Mouse (Mus musculus) layer of hippocampus, postnatal 14 days (tissue): ENCODE measurements at regions not wholly inside any gene's neighbourhood (a gene's known extent, or its start where the extent isn't known, plus 50 kb on each side); places are given as distances from the start of the nearest gene placed in this dataset.
A peak's percentile ranks its signal among the peaks of the same experiment; 100 is the strongest.
"Not testable (repeated sequence)": the region's sequence is repeated elsewhere in the genome, so short reads cannot be mapped to it uniquely, and the experiment has no call there.

Experiments
- DNase-seq, 2 experiments: peaks; one replicate each; pipeline ENCODE4 v3.0.0; 2021 to 2022; ENCODE audit warnings: low spot score in 2 of 2, mixed read lengths in 1 of 2

DNA sequence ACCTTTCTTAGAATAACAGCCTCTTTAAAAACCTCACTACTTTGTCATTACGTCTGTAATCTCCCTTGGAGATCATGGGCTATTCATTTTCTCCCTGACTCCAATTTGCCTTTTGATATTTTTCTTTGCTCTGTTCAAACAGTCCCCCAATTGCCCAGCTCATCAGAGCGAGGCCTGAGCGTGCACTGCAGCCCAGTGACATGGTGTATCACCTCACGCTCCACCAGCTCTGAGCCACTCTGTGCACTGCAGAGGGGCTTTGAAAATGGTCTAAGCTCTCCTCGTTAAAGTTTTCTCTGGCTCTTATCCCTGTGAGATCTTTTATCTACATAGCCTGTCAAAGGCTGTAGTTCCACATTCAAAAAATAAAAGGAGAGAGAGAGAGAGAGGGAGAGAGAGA, 152.1 kb downstream of the Srek1 start:
- no peak for DNase-seq

GRCm38 (mm10) chr13:103620958-103621357, 153.4 kb downstream of the Srek1 start:
- peak in 1 of 2 experiments; percentile 24 for DNase-seq

DNA sequence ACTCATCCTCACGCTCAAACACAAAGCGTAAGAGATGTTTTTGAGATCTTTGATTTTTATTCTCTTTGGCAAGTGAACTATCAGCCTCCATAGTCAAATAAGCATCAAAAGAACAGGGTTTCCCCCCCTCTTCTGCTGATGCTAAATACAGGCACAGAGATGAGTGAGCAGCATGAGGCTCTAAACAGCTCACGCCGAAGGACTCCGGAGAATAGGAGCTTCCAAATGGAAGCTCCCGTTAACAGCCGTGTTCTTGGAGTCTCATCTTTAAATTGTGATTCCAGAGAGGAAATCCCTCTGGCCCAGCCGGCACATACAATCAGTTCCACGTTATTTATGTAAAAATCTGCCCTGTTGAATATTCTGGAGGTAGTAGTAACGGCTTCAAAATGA, 161.1 kb downstream of the Srek1 start:
- no peak for DNase-seq

- DNase-seq: no peak
Measured at GRCm38 (mm10) chr13:103612720-103613332, 161.6 kb downstream of the Srek1 start.

DNA sequence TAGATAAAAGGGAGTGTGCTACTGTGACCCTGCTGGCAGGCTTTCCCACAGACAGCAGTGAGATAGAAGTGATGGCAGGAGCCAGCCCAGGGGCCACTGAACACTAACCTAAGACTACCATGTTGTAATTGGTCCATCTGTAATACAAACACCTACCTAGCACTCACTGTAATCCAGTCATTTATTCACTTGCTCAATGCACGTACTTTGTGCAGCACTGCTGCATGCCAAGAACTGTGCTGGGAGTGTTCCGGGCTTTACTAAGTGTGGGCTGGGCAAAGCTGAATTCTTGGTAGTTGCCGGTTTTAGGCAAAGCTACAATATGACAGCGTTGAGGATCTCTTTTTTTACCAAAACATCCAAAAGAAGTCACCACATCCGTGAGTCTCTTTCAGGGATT, 172.1 kb downstream of the Srek1 start:
- DNase-seq: no peak

- no peak for DNase-seq
Measured at GRCm38 (mm10) chr13:103592371-103592770, 182.0 kb downstream of the Srek1 start.

DNA sequence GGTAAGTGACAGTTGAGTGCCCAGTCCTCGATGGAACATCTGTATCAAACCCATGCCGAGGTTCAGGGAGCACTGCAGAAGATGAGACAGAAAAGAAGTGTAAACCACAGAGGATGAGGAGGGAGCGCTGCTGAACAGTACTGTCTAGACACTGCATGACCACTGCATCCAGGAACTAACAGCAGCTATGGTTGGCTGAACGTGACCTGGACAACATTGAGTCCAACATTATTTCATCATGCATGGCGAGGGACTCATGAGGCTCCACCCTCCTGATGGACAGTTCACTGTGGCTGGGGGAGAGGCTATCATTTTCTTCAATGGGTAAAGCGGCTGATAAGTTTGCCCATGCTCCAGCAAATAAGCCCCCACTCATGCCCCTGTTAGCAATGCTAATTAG, 182.5 kb downstream of the Srek1 start:
- DNase-seq: no peak

DNA sequence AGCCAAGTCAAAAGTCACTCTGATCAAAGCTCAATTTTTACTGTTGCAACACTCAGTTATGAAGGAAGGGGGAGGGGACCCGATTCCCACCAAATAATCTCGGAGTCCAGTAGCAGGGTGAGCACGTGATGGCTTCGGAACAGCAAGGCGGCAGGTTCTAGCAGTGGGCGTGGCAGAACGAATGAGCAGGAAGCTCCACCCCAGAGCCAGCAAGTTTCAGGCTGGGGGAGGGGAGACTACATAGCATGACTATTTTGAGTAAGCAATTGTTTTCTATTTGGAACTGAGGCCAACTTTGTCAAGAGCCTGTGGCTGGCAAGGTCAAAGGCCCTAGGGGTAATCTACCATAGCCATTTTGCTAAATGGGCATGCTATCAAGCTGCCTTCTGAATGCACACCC, 183.0 kb downstream of the Srek1 start:
- DNase-seq: not testable (repeated sequence)

DNA sequence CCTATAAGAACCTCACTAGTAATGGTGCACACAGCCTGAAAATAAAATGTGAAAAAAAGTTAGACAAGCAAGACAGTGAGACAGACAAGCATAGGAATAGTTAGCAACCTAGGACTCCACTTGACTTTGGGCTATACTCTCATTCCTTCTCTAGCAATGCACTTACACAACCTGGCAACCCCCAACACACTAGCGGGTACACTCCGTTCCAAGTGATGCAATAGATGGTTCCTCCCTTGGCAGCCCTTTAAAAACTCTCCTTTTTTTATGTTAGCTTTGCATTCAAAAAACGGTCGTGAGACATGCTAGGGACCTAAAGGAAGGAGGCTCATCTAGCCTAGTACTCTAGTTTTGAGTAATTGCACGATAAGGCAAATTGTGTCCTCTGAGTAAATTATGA, 184.8 kb downstream of the Srek1 start:
- no peak for DNase-seq

GRCm38 (mm10) chr13:103576856-103577255, 197.6 kb downstream of the Srek1 start:
- no peak for DNase-seq

DNA sequence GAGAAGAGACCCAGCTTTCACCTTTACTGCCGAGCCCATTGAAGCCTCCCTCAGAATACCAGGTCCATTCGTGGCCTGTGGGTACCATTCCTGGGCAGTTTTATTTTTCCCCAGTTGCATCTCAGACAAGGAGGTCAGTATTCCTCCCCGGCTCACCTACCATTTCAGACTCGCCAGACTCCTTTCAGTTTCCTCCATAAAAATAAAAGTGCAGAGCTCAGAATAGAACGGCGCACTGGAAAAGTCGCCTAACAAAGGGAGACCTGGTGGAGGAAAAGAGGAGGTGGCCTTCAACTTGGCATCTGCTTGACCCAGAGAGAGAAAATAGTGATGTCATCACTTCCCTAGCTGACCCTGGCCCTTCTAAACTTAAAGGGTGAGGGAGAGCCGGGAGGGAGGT, 209.7 kb downstream of the Srek1 start:
- DNase-seq: no peak

DNA sequence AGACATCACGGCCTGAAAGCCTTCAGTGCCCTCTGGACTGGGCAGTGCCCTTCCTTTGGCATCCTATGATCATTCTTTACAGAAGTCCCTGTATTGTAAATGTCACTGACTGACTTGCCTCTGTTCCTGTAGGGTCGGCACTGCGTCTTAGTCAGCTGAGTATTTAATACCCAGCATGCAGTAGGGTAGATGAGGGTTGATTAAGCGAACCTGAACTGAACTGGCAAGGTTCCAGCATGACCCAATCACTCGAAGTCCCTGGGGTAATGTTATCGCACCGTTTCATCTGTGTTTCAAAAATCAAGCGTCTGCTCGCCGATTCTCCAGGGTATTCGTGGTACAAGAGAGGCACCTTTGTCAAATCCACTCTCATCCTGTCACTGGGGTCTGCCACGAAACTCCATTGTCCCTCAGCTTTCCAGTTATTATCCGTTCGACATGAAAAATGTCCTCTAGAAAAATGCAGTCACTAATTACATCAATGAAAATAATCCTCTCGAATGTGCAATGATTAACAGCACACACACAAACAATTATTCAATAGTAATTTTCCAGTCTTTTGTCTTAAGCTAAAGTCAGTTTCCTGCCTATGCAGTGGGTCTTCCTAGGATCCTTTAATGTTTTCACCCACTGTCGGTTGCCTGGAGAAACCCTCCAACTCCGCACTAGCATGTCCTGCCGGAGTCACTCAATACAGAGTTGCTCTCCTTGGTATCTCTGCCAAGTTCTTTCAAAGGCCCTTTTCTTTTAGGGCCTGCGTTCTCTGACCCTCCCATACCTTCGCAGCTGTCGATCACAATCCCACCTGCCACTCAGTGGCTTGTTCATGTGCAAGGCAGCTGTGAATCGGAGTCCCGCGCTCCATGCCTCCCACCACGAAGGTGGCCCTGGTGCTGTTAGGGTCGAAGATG, 212.4 kb downstream of the Srek1 start:
- DNase-seq: no peak

GRCm38 (mm10) chr13:103558915-103559314, 215.5 kb downstream of the Srek1 start:
- no peak for DNase-seq

DNA sequence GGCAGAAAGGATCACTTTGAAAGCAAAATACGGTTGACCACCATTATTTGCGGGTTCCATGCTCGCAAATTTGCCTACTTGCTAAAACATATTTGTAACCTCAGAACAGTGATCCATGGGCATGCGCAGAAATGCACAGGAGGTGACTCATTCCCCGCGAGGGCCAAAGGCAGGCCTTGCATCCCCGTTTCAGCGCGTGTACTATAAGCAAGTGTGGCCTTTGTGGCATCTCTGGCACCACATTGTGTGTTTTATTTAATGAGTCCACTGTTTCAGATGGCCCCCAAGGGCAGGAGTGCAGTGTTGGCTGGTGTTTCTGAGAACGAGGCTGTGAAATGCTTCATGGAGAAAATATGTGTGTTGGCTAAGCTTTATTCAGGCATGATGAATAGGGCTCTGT, 205.3 kb upstream of the Mast4 start:
- DNase-seq: no peak

DNA sequence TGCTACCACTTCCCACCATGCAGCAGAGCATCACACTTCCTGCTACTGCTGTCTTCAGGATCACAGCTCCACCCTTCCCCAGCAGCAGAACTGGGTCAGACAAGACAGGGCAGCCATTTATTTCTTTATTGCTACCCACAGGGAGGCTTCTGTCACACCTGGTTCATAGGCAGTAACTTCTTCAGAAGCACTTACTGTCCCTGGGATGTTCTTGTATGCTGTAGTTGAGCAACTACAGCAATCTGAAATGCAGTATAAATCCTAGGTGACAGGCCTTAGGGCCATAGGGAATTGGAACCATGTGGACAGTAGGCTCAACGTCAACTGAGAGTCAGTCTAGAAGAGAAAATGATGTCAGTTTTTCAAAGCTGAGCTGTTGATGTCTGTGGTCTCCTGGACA, 179.5 kb upstream of the Mast4 start:
- no peak for DNase-seq

DNA sequence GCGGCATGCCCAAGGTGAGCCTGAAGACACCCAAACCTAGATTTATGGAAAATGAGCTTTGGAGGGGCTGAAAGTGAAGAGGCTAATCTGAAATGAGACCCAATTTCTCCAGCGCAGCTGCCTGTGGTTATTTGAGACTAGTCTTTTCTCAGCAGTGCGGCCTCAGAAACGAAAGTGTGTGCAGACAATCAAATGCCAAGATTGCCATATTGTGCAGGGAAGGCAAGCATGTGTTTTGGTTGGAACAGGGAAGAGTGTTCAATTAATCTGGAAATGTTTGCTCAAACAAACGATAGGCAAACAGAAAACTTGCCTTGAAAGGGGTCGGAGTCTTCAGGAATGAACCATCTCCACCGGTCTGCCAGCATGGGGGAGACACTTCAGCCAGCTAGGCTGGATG, 178.2 kb upstream of the Mast4 start:
- DNase-seq: peak; percentile 17 to 61

DNA sequence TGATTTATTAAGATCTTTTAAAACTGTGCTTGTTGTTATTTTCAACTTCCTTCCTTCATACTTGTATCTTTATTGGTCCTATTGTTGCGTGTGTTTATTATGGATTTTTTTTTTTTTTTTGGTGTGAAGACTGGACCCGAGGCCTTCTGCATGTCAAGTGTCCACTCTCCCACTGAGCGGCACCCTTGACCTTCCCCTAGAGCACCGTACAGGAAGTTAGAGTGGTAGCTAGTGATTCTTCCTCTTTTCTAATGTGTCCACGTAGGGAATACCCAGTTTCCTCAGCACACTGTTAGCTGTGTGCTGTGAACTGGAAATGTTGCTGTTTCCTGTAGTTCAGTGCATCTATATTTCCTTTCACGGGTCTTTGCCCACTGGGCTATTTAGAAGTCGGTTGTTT, 170.7 kb upstream of the Mast4 start:
- no peak for DNase-seq

GRCm38 (mm10) chr13:103499376-103499775, 165.1 kb upstream of the Mast4 start:
- no peak for DNase-seq

DNA sequence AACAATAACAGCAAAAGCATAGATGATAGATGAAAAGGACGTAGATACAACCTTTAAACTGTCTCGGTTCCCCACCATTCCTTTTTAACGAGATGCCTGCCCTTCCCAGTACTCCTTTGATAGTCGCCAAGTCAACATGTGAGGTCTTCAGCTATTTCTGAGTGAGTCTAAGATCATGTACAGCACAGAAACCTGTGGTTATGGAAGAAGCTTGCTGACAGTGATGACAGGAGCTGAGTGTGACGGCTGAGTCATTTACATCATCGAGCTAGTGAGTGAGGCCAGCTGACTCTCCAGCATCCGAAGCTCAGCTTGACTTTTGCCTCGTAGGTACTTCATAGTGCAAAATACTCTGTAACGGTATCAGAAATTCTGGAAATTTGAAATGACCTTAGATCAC, 160.1 kb upstream of the Mast4 start:
- DNase-seq: no peak

GRCm38 (mm10) chr13:103493567-103493966, 159.3 kb upstream of the Mast4 start:
- DNase-seq: no peak

GRCm38 (mm10) chr13:103490049-103490448, 155.8 kb upstream of the Mast4 start:
- no peak for DNase-seq

DNA sequence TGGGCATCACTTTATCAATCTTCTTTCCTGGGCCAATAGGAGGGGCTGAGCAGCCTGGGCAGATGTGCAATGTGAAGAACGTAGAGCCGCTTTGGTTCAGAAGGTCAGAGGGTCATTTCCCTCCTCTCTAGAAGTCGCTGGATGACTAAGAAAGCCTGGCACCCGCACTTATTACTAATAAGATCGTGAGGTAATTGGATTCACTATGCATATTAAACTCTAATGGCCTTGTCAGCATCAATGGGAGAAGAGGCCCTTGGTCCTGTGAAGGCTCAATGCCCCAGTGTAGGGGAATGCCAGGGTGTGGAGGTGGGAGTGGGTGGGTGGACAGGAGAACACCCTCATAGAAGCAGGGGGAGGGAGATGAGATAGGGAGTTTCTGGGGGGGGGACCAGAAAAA, 149.8 kb upstream of the Mast4 start:
- no peak for DNase-seq

DNA sequence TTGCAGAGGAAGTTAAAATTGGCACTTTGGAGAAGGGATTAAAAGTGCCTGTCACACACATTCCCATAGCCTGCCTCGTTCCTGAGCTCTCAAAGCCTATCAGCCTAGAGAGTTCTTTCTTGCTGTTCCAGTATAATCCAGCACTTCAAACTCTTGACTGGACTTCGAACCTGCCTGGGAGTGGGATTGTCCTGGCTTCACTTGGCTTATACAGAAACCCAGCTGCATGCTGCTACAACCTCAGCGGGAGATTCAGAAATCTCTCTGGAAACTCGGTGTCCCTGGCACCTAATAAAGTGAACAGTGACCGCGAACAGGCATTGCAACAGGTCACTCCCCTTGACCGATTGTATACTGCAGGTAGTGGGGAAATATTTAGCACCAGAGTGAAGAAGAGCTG, 149.1 kb upstream of the Mast4 start:
- no peak for DNase-seq
